Mouse (Mus musculus): ENCODE measurements around the gene Tmem158. TPM values are rescaled to one million over a fixed set of nuclear protein-coding genes. Genes with fewer than 3 reads are reported as not detected.

The Tmem158 gene
- total RNA-seq (2021) = 1 to 10 TPM in 1 of 2 experiments, under 1 TPM in 1; 1.00 to 3.1 TPM
- long read RNA-seq, experiment 1, partial matches to known transcripts = 0 of 1 reads
- long read RNA-seq, experiment 1, other reads (novel, unspliced or antisense) = 0 of 1 reads
- long read RNA-seq, experiment 2, partial matches to known transcripts = 0 of 4 reads
- long read RNA-seq, experiment 2, other reads (novel, unspliced or antisense) = 0 of 4 reads

GRCm38 (mm10) chr9:123260611-123261021, at the start of gene Tmem158:
Tmem158 (minus strand) TSS chr9:123260764.
- peak; percentile 79 for DNase-seq

DNA sequence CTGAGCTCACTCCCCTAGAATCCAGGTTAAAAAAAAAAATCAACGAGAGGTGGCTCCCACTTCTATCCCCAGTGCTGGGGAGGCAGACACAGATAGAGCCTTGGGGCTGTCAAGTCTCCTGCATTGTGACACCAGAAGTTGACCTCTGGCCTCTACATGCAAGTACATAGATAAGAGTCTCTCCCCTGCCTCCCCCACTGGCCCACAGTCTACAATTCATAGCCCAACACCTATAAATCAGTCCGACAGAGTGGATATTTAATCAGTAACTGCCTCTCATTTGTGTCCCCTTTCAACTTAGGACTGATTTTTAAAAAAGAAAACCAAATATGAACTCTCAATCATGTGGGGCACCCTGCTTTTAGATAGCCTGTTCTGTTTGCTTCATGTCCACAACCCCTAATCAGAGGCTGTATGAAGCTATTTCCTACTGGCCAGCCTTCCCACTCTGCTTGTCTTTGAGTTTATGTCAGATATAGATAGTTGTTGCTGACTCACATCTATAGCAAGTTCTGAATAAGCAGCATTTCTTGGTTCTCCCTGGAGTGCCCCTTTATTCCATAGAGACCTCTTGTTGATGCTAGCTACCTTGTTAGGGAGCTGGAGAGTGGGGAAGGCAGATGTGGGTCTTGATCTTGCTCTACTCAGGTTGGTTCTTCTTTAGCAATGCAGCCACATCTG, 49.3 kb upstream of the Tmem158 start:
- no peak for DNase-seq

- DNase-seq = peak; percentile 8
These were observed 48.5 kb upstream of the Tmem158 start for GRCm38 (mm10) chr9:123309073-123309472.

GRCm38 (mm10) chr9:123304917-123305316, 44.4 kb upstream of the Tmem158 start:
- no peak for DNase-seq

DNA sequence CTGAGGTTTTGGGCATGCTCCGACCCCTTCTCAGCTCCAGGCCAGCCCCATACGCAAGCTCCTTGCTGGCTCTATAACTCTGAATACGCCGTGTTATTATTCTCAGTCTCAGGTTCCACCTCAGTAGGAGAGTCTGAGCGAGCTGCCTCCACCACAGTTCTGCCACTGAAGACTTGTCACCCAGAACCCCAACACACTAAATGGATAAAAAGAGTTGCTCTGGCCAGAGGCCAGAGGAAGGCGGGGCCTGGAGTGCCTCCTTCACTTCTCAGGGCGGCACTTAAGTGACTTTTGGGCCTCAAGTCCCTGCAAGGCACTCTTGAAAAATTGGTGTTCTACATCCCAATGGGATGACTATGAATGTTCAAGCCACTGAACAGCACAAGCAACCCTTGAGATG, 43.4 kb upstream of the Tmem158 start:
- DNase-seq = no peak

GRCm38 (mm10) chr9:123302759-123303313, 42.3 kb upstream of the Tmem158 start:
- no peak for DNase-seq

DNA sequence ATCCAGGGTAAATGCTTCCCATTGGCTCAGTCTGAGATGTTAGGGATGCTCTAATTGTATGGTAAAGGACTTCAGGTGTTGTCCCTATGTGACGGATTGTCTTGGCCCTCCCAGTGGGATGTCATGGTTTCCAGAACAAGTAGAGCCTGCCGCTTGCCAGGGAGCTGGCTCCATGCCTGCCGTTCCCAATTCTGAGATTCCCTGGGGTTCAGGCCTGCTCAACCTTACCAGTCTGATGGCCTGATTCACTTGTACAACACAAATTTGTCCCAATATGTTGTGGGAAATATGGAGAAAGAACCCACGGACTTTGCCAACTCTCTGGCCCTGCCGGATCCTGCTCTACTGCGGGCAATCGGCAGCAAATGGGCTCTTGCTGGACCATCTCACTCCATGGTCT, 37.3 kb upstream of the Tmem158 start:
- DNase-seq = no peak

DNA sequence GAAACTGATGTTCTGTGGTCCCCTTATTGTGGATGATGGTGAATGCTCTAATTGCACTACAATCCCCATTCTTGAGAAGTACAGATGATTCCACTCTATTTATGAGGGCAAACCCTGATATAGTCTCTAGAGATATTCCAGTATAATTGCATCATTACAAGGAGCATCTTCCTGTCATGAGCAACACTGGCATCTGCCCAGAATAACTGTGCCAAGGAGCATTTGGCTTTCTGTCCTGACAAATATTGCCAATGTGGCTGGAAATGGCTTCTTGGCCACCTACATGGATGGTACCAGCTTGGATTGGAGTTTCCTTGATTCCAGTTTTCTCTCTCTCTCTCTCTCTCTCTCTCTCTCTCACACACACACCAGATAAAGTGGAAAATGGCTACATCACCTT, 35.7 kb upstream of the Tmem158 start:
- DNase-seq = no peak

- DNase-seq = no peak
These were observed 34.0 kb upstream of the Tmem158 start for GRCm38 (mm10) chr9:123294581-123294980.

- no peak for DNase-seq
These were observed 27.8 kb upstream of the Tmem158 start for GRCm38 (mm10) chr9:123288378-123288777.

- DNase-seq = no peak
These were observed 25.1 kb upstream of the Tmem158 start for GRCm38 (mm10) chr9:123285623-123286022.

DNA sequence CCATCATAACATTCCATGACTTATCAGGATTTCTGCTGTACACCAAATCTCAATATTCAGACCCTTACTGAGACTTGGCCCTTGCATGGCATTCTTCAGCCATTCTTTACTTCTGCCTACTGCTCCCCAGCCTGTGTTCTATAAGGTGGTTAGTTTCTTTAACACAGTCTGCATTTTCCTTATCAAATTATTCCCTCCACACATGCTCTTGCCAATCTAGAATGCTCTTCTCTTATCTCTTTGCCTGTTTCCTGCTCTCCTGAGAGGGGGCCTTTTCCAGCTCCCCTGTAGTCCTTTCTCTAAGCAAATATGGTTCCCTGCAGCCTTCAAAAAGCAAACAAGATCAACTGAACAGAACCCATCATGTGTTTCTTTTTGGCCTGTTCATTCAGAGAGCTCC, 20.2 kb upstream of the Tmem158 start:
- DNase-seq = no peak

DNA sequence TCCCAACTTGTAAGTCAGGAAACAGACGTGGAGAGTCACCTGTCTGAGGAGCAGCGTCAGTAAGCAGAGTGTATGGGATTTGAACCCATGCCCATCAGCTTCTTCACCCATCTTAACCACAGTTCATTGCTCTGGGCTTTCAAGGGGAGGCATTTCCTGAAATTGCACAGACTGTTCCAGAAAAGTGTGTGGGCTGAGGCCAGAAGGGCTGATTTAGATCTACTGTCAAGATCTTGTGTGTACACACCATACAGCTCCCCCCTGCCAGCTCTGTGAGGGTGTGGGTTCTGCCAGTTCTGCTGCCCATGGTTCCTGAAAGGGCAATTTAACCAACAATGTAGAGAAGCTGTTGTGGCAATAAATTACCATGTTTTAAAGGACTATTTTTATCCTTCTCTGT, 17.4 kb upstream of the Tmem158 start:
- DNase-seq = no peak

DNA sequence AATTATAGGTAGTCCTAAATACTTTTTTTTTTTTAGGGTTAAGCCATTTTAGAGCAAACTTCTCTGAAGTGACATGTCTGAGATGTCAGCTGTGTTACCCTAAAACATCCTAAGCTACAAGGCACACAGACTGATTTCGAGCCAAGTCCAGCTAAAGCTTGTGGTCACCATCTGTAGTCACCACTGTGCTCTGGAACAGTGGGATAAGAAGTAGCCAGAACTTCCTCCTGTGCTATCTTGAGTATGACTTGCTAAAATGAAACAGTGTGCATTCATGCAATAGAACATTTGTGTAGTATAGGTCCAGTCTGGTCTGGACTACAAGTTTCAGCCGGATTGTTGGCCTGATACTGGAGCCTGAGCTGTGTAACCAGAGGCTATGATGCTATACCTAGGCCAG, 14.8 kb upstream of the Tmem158 start:
- DNase-seq = no peak

GRCm38 (mm10) chr9:123274674-123275073, 14.1 kb upstream of the Tmem158 start:
- DNase-seq = no peak

- DNase-seq = no peak
These were observed 13.3 kb upstream of the Tmem158 start for GRCm38 (mm10) chr9:123273876-123274275.

- no peak for DNase-seq
These were observed 11.0 kb upstream of the Tmem158 start for GRCm38 (mm10) chr9:123271552-123271951.

- DNase-seq = no peak
These were observed 9.5 kb upstream of the Tmem158 start for GRCm38 (mm10) chr9:123269906-123270558.

DNA sequence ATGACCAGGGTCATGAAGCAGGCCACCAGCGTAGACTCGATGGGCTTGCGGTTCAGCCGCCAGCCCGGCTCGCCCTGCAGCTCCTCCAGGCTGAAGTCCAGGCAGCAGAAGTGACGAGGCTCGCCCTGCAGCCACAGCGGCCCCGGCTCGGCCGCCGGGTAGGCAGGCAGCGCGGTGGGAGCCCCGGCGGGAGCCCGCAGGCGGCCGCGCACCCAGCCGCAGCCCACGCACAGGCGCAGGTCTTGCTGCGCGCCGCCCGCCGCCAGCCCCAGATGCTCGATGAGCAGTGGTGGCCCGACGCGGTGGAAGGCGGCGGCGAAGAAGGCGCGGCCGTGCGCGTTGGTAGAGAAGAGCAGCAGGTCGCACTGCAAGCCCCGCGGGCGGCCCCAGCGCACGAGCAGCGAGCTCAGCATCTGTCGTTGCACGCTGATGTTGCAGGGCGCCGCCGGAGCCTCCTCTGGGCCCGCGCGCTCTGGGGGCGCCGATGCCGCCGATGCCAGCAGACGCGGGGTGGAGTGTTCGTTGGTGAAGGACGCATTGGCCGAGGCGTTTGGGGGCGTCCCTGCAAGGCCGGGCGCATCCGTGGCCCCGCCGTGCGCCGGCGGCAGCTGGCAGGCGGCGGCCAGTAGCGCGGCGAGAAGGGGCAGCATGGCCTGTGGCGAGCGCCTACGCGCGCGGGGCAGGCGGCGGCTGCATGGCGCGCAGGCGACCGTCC, 511 bp downstream of the Tmem158 start:
- peak; percentile 66 for DNase-seq

GRCm38 (mm10) chr9:123259461-123259895, 1.1 kb downstream of the Tmem158 start:
- no peak for DNase-seq

DNA sequence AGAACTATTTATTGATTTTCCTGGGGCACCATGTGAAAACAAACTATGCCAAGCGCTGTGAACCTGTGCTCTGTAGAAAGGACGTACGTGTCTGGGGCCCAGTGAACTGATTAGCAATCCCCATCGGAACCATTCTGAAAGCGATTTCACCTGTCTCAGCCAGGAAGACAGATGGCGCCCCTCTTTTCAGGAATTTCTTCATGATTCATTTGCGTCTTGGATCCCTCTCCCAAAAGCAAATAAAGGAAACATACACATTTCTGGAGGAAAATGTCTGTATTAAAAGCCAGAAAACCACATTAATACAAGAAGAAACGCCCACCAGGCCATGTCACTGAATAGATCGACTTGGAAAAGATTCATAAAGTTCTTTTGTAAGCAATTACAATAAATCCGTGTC, 1.8 kb downstream of the Tmem158 start:
- DNase-seq = no peak

DNA sequence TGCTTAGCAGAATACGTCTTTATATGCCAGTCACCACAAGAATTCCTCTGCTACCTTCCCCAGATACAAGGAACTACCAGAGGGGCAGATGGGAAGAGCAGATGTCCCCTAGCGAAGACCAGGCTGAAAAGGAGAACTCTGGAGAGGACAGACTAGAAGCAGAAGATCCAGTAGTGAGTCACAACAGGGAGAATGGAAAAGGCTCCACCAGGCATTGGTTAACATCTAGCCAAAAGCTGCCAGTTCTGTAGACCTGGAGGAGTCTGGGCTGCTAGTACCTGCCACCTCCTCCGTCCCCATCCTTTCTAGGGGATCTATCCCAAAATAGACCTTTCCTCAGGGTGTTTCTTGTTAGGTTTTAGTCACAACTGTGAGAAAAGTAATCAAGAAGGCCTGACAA, 4.8 kb downstream of the Tmem158 start:
- DNase-seq = no peak

GRCm38 (mm10) chr9:123247992-123248391, 12.6 kb downstream of the Tmem158 start:
- DNase-seq = no peak

Measured in gastrocnemius, postnatal 25 days (tissue).